Mouse (Mus musculus) cerebellum, adult 2 months (tissue): ENCODE results near the gene Nr4a2.

Experiments used
- CTCF ChIP-seq: fragments of 200-500 bp; IDR thresholded peaks from 2 replicates; pipeline ENCODE4 v1.5.1; 2011; ENCODE audit warnings: low read depth, mild to moderate bottlenecking, control low read depth, low read length, moderate library complexity, borderline replicate concordance; ENCODE audit not compliant: insufficient read depth
- POLR2A ChIP-seq: fragments of 200-500 bp; IDR thresholded peaks from 2 replicates; pipeline ENCODE4 v1.6.1; 2011; ENCODE audit warnings: low read length, control low read depth, borderline replicate concordance; ENCODE audit not compliant: insufficient read depth

DNA sequence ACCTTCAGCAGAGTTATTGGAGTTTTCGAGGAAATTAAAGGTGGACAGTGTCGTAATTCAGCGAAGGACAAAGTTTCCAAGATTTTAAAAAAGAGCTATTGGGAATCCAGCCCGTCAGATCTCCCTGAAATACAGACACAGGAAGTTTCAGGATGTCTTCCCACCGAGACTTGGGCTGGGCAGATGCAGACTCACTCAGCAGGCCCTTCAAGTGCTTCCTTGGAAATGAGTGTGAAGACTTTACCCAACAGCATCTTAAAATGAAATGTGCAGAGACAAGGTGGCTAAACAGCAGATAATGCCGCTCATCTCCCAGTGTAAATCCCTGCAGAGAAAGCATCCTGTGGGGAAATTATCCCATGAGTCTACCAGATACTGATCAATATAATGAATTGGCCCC is 10.9 kb downstream of the Nr4a2 start:
- TF ChIP-seq CTCF (no peak), POLR2A (no peak)
